Mouse (Mus musculus) testis, adult 2 months (tissue): ENCODE measurements around the gene Rps25. TPM values are rescaled to one million over a fixed set of nuclear protein-coding genes. Genes with fewer than 3 reads are reported as not detected.
"Not testable (repeated sequence)": the region's sequence is repeated elsewhere in the genome, so short reads cannot be mapped to it uniquely, and the experiment has no call there.

Experiments
- H3K27ac ChIP-seq: fragments of 200-500 bp; 2 replicates; pipeline ENCODE4 v1.5.1; 2012; ENCODE audit warnings: low read depth, low read length; ENCODE audit not compliant: control insufficient read depth, insufficient read depth
- H3K27me3 ChIP-seq: fragments of 200-500 bp; 2 replicates; pipeline ENCODE4 v1.6.1; 2012; ENCODE audit warnings: mild to moderate bottlenecking, low read length, moderate library complexity; ENCODE audit not compliant: control insufficient read depth, insufficient read depth
- H3K36me3 ChIP-seq: fragments of 200-500 bp; 2 replicates; pipeline ENCODE4 v1.6.1; 2012; ENCODE audit warnings: mild to moderate bottlenecking, low read length; ENCODE audit not compliant: control insufficient read depth, insufficient read depth
- H3K4me1 ChIP-seq: fragments of 200-500 bp; 2 replicates; pipeline ENCODE4 v1.6.1; 2012; ENCODE audit warnings: low read length; ENCODE audit not compliant: control insufficient read depth, insufficient read depth
- H3K4me3 ChIP-seq: fragments of 200-500 bp; 2 replicates; pipeline ENCODE4 v1.5.1; 2012; ENCODE audit warnings: low read depth, mild to moderate bottlenecking, low read length, moderate library complexity, mixed read lengths; ENCODE audit not compliant: control insufficient read depth
- CTCF ChIP-seq: fragments of 200-500 bp; IDR thresholded peaks from 2 replicates; pipeline ENCODE4 v1.5.1; 2012; ENCODE audit warnings: low read depth, mild to moderate bottlenecking, inconsistent platforms, low read length, moderate library complexity; ENCODE audit not compliant: control insufficient read depth, insufficient read depth, insufficient replicate concordance
- POLR2A ChIP-seq: fragments of 200-500 bp; IDR thresholded peaks from 2 replicates; pipeline ENCODE4 v1.6.1; 2012; ENCODE audit warnings: low read depth, mild to moderate bottlenecking, inconsistent platforms, low read length, moderate library complexity; ENCODE audit not compliant: control insufficient read depth
- polyA plus RNA-seq: library from polyadenylated mRNA; depleted of rRNA; stranded (reverse); fragments of >200 nt; gene quantifications from 2 replicates; pipeline ENCODE4 v1.2.3, GENCODE M21; 2012

Gene Rps25
- polyA plus RNA-seq, 1 experiment: 199 TPM

DNA sequence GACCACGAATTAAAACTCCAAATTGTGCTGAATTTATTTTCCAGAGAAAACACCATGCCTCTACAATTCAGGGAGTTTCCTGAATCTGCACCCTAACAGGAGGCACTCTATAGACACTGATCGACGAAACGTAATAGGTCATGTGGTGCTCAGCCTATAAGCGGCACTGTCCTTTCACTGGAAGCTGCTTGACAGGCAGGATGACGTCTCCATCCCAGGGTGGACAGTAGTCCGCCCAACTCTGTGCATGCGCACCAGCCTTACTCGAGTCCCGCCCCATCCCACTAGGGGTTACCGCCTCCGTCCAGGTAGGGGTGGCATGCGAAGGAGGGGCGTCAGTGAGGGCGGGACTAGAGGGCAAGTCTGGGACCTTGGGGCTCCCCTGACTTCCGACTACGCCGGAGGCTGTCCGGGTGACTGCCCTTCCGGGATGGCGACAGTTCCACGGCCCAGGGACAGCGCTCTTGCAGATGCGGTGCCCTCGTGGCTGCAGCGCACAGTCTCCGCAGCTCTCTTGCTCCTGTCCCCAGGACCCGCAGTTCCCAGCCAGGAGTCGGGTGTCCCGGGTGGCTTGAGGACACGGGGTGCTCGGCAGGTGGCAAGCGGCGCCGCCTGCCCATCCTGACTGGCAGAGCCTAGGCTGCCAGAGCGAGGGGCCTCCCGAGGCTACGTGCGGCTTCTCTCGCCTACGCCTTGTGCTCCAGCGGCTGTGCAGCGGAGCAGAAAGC lies 10.1 kb upstream of the Rps25 start, which contains the start of gene Slc37a4:
TSS of gene Slc37a4 (plus strand) at position 169 of the 728 bp plus-strand sequence.
- Histone ChIP-seq H3K27ac (peak within 1 kb of the TSS; percentile 25; the same call in 1 of the 2 replicates), H3K36me3 (no peaks in the 10 kb centered on the region)
- TF ChIP-seq CTCF (no peak), POLR2A (peak; percentile 52; the same call in 1 of the 2 replicates)

DNA sequence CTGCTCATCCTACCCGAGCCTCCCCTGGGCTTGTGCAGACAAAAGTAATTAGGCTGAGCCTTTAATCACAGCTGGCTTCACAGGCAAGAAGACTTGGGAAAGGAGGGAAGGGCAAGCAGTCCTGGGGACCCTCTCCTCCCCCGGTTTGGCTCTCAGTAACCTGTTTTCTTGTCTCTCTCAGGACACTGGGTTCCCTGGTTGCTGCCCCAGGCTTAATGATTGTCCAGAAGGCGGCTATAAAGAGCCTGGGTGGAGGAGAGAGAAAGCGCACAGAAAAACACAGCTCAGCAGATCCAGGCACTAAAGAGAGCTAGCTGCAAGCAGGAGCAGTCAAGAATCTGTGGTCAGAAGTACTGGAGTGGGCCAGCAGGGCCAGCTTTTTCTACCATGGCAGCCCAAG lies 8.9 kb upstream of the Rps25 start:
- TF ChIP-seq POLR2A (no peak), CTCF (no peak)
- Histone ChIP-seq H3K27ac (peak overlapping the region; percentile 51; the same call in 1 of the 2 replicates), H3K36me3 (peaks cover 3% of the 10 kb centered on the region), H3K4me3 (peak overlapping the region; percentile 56), H3K4me1 (peaks cover 3% of the 10 kb centered on the region; the same call in 1 of the 2 replicates), H3K27me3 (no peaks in the 10 kb centered on the region)

More for the DNA sequence above, 10.1 kb upstream of the Rps25 start, which contains the start of gene Slc37a4:
- Histone ChIP-seq H3K4me1 (peaks cover 3% of the 10 kb centered on the region; the same call in 1 of the 2 replicates), H3K27me3 (no peaks in the 10 kb centered on the region), H3K4me3 (peak within 1 kb of the TSS; percentile 86)

DNA sequence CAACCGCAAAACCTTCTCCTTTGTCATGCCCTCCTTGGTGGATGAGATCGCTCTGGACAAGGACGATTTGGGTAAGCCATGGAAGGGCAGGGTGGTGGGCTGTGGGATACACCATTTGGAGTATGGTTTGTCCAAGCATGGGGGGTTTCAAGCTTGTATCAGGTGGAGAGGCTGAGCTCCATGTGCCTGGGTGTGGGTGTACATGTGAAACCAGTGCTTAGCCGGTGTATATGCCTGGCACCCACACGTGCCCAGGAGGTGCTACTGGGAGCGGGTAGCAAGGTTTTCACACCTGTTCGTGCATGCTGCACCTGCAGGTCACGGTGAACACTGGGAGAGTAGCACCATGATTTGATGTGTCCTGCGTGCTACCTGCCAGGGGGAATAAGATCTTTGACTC lies 8.4 kb upstream of the Rps25 start:
- Histone ChIP-seq H3K27ac (peak overlapping the region; percentile 51; the same call in 1 of the 2 replicates), H3K36me3 (peaks cover 3% of the 10 kb centered on the region)

DNA sequence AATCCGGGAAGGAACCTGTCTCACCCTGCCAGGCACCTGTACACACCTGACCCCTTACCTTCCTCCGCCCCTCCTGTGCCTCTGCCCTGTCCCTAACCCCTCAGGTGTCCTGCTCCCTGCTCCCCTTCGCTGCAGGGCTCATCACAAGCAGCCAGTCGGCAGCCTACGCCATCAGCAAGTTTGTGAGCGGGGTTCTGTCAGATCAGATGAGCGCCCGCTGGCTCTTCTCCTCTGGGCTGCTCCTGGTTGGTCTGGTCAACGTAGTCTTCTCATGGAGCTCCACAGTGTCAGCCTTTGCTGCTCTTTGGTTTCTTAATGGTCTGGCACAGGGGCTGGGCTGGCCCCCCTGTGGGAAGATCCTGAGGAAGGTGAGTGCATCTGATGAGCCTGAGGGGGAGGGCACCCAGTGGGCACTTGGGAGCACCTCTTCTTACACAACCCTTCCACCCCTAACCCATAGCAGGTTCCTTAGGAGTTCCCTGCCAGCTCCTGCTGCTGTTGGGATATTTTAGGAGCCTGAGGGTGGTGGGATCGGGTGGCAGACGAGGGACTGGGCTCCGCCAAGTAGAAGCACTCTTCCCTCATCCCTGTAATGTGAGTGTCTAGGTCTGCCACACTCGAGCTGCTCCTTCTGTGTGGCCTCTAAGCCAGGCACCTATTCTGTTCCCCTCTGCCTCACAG lies 7.7 kb upstream of the Rps25 start:
- H3K27ac ChIP-seq: no peak overlapping the region
- TF ChIP-seq POLR2A: no peak
- TF ChIP-seq CTCF: no peak
- peaks cover 3% of the 10 kb centered on the region for H3K36me3 ChIP-seq
- H3K4me1 ChIP-seq: peaks cover 3% of the 10 kb centered on the region; the same call in 1 of the 2 replicates
- H3K27me3 ChIP-seq: no peaks in the 10 kb centered on the region
- H3K4me3 ChIP-seq: peak overlapping the region; percentile 26

More for the DNA sequence above, 8.4 kb upstream of the Rps25 start:
- Histone ChIP-seq H3K4me3 (peak overlapping the region; percentile 56), H3K4me1 (peaks cover 3% of the 10 kb centered on the region; the same call in 1 of the 2 replicates), H3K27me3 (no peaks in the 10 kb centered on the region)
- TF ChIP-seq POLR2A: no peak

DNA sequence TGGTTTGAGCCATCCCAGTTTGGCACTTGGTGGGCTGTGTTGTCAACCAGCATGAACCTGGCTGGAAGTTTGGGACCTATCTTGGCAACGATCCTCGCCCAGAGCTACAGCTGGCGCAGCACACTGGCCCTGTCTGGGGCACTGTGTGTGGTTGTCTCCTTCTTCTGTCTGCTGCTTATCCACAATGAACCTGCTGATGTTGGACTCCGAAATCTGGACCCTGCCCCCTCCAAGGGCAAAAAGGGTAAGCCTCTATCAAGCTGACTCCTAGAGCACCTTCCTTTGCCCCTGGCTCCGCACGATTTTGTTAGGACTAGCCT lies 7.2 kb upstream of the Rps25 start:
- peaks cover 3% of the 10 kb centered on the region; the same call in 1 of the 2 replicates for H3K4me1 ChIP-seq
- no peak overlapping the region for H3K4me3 ChIP-seq
- H3K36me3 ChIP-seq: peaks cover 3% of the 10 kb centered on the region
- H3K27ac ChIP-seq: no peak overlapping the region
- no peaks in the 10 kb centered on the region for H3K27me3 ChIP-seq
- TF ChIP-seq POLR2A: no peak

DNA sequence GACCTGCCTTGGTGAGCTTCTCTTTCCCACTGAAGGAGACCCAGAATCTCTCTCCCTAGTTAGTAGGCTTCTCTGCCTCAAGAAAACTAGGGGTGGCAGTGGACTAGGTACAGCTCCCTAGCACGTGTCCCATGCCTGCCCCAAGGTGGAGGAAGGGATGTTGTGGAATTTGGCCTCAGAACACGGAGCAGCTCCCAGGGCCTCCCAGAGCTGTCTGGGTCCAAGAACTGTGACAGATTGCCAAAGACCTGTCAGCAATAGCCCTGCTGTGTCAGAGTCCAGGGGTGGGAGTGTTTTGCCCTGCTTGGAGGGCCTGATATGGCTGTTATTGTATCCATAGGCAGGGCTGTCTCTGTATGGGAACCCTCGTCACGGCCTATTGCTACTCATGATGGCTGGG lies 5.9 kb upstream of the Rps25 start:
- TF ChIP-seq CTCF (no peak), POLR2A (no peak)
- no peak overlapping the region for H3K4me3 ChIP-seq
- H3K27me3 ChIP-seq: no peaks in the 10 kb centered on the region
- peaks cover 3% of the 10 kb centered on the region for H3K36me3 ChIP-seq
- H3K4me1 ChIP-seq: peaks cover 3% of the 10 kb centered on the region; the same call in 1 of the 2 replicates
- H3K27ac ChIP-seq: no peak overlapping the region

DNA sequence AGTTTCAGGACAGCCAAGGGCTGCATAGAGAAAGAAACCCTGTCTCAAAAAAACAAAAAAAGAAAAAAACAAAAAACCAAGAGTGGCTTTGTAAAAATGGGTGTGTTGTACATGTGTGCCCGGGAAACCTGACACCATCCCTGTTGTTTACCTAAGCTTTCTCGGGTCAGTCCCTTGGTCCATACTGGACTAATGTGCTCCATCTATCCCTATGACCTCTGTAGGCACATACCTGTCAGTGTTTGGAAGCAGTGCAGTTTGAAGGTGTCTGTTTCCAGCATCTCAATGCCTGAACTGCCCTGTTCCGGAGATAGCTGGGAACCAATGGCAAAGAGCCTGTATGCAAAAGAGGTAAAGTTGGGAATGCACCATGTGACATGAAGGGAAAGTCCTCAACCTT lies 1.9 kb upstream of the Rps25 start:
- no peak overlapping the region for H3K4me3 ChIP-seq
- H3K36me3 ChIP-seq: peaks cover 3% of the 10 kb centered on the region
- H3K27me3 ChIP-seq: no peaks in the 10 kb centered on the region
- TF ChIP-seq POLR2A: no peak
- TF ChIP-seq CTCF: no peak
- no peaks in the 10 kb centered on the region for H3K4me1 ChIP-seq
- H3K27ac ChIP-seq: no peak overlapping the region

DNA sequence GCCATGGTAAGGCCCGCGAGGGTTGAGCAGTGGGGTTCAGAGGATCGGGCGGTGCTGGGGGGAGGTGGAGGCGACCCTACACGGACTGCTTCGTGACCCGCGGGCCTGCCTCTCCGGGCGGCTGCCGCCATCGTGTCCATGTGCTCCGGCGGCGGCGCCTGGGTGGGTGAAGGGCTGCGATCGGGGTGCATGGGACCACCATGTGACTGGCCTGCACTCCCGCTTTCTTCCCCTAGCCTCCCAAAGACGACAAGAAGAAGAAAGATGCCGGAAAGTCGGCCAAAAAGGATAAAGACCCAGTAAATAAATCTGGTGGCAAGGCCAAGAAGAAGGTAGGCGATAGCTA lies 786 bp downstream of the Rps25 start:
- no peaks in the 10 kb centered on the region for H3K4me1 ChIP-seq
- no peak for TF ChIP-seq POLR2A
- TF ChIP-seq CTCF: no peak
- H3K36me3 ChIP-seq: no peaks in the 10 kb centered on the region; the same call in 1 of the 2 replicates
- H3K27me3 ChIP-seq: no peaks in the 10 kb centered on the region
- peak overlapping the region; percentile 97 for H3K4me3 ChIP-seq
- H3K27ac ChIP-seq: peak overlapping the region; percentile 97

DNA sequence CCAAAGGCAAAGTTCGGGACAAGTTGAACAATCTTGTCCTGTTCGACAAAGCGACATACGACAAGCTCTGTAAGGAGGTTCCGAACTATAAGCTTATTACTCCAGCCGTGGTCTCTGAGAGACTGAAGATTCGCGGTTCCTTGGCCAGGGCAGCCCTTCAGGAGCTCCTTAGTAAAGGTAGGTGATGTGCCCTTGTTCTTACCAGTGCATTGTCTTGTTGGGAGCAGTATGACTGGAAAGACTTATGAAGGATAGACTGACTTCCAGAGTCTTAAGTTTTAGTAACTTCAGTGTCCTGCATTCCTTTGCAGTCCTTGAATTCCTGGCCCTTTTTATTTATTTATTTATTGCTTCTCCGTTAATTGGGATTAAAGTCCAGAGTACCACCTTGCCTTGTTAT lies 1.8 kb downstream of the Rps25 start:
- H3K36me3 ChIP-seq, H3K4me1 ChIP-seq, H3K4me3 ChIP-seq, H3K27me3 ChIP-seq, H3K27ac ChIP-seq: not testable (repeated sequence)
